Mouse (Mus musculus) limb, embryonic 14.5 days (tissue): Measurements from ENCODE around the gene Celf6. TPM values are rescaled to one million over a fixed set of nuclear protein-coding genes. Genes with fewer than 3 reads are reported as not detected.
A peak's percentile ranks its signal among the peaks of the same experiment; 100 is the strongest.

Experiments used
- ATAC-seq: fragments of 200-750 bp; cut with Nextera tagmentation; 2 replicates; pipeline ENCODE4 v1.8.0; 2017; ENCODE audit warnings: low read depth, moderate number of reproducible peaks, moderate TSS enrichment; ENCODE audit not compliant: low FRiP score
- DNase-seq: peaks from one replicate; pipeline ENCODE4 v3.0.0-alpha.2; 2015; ENCODE audit warnings: low spot score
- H3K27ac ChIP-seq: fragments of 300-500 bp; sonication (generic); replicated peaks from 2 replicates; pipeline ENCODE4 v1.5.1; 2014; ENCODE audit warnings: low read depth, mild to moderate bottlenecking, low read length, moderate library complexity, mixed read lengths
- H3K27me3 ChIP-seq: fragments of 300-500 bp; sonication (generic); 2 replicates; pipeline ENCODE4 v1.6.1; 2014; ENCODE audit warnings: low read length, mixed read lengths; ENCODE audit not compliant: control insufficient read depth, insufficient read depth
- H3K36me3 ChIP-seq: fragments of 300-500 bp; sonication (generic); 2 replicates; pipeline ENCODE4 v1.6.1; 2014; ENCODE audit warnings: mild to moderate bottlenecking, low read length, moderate library complexity, mixed read lengths; ENCODE audit not compliant: control insufficient read depth, insufficient read depth
- H3K4me1 ChIP-seq: fragments of 300-500 bp; sonication (generic); 2 replicates; pipeline ENCODE4 v1.6.1; 2014; ENCODE audit warnings: antibody characterized with exemption, low read length, mixed read lengths; ENCODE audit not compliant: control insufficient read depth, insufficient read depth
- H3K4me2 ChIP-seq: fragments of 300-500 bp; sonication (generic); replicated peaks from 2 replicates; pipeline ENCODE4 v1.6.1; 2014; ENCODE audit warnings: low read depth, mild to moderate bottlenecking, low read length, moderate library complexity; ENCODE audit not compliant: severe bottlenecking
- H3K4me3 ChIP-seq: fragments of 300-500 bp; sonication (generic); replicated peaks from 2 replicates; pipeline ENCODE4 v1.5.1; 2014; ENCODE audit warnings: low read length
- H3K9ac ChIP-seq: fragments of 300-500 bp; sonication (generic); 2 replicates; pipeline ENCODE4 v1.6.1; 2014; ENCODE audit warnings: mild to moderate bottlenecking, low read depth, low read length, moderate library complexity; ENCODE audit not compliant: severe bottlenecking
- H3K9me3 ChIP-seq: fragments of 300-500 bp; sonication (generic); 2 replicates; pipeline ENCODE4 v1.6.1; 2016; ENCODE audit warnings: low read length; ENCODE audit not compliant: control insufficient read depth
- POLR2A ChIP-seq: fragments of 200-500 bp; IDR thresholded peaks from 2 replicates; pipeline ENCODE4 v1.8.0; 2012; ENCODE audit warnings: inconsistent platforms, mild to moderate bottlenecking, moderate library complexity, borderline replicate concordance; ENCODE audit not compliant: insufficient read depth, insufficient read length; ENCODE audit errors: extremely low read depth
- WGBS: fragments of 180-500 bp; shearing (Covaris S2); extraction: QIAGEN DNeasy Blood & Tissue Kit; methylation state at CpG from one replicate; pipeline ENCODE4 v1.1.7; 2014; 5-methylcytosine and 5-hydroxymethylcytosine counted together
- polyA plus RNA-seq, 2 experiments: library from polyadenylated mRNA; depleted of rRNA in 1 of 2; stranded (reverse) in 1 of 2; unstranded in 1 of 2; fragments of >200 nt; fragmentation: Nextera tagmentation in 1 of 2; extraction: Ambion mirVana in 1 of 2; gene quantifications; 2 replicates each; pipeline versions ENCODE4 v1.2.1 to v1.2.3; 2012 to 2014

The Celf6 gene
- polyA plus RNA-seq, 2 experiments = 0.16 TPM; not detected in 1

- Histone ChIP-seq H3K4me3 (peak overlapping the region; percentile 91), H3K9me3 (no peaks in the 10 kb centered on the region), H3K27ac (peak overlapping the region; percentile 88), H3K4me2 (peak overlapping the region; percentile 68), H3K36me3 (peaks cover 7% of the 10 kb centered on the region), H3K9ac (peak overlapping the region; percentile 92), H3K4me1 (peaks cover 12% of the 10 kb centered on the region), H3K27me3 (no peaks in the 10 kb centered on the region)
- ATAC-seq = no peak
- DNase-seq = no peak
- under 1% methylated on average over 50 of the region's 58 CpGs for WGBS
- 0 out of 2 replicates have a peak, but pooled peaks have one; percentile 56 for TF ChIP-seq POLR2A
These were observed 39.7 kb downstream of the Celf6 start for GRCm38 (mm10) chr9:59617307-59617973.

- Histone ChIP-seq H3K4me1 (no peaks in the 10 kb centered on the region), H3K4me3 (no peak overlapping the region), H3K27ac (no peak overlapping the region), H3K9ac (no peak overlapping the region), H3K36me3 (peaks cover 82% of the 10 kb centered on the region), H3K4me2 (no peak overlapping the region), H3K27me3 (no peaks in the 10 kb centered on the region), H3K9me3 (no peaks in the 10 kb centered on the region)
- TF ChIP-seq POLR2A = no peak
- DNase-seq (no peak), ATAC-seq (no peak)
- 76% methylated on average over 1 of the region's 1 CpGs for WGBS
These were observed 60.7 kb downstream of the Celf6 start for GRCm38 (mm10) chr9:59638372-59638771.

GRCm38 (mm10) chr9:59639936-59640335 is 62.2 kb downstream of the Celf6 start:
- DNase-seq = no peak
- 86% methylated on average over 4 of the region's 4 CpGs for WGBS
- H3K36me3 ChIP-seq = peaks cover 80% of the 10 kb centered on the region

GRCm38 (mm10) chr9:59641320-59641719 is 63.6 kb downstream of the Celf6 start:
- TF ChIP-seq POLR2A = no peak
- H3K4me2 ChIP-seq = no peak overlapping the region
- ATAC-seq (no peak), DNase-seq (no peak)
- H3K9me3 ChIP-seq = no peaks in the 10 kb centered on the region
- peaks cover 74% of the 10 kb centered on the region for H3K36me3 ChIP-seq
- H3K27me3 ChIP-seq = no peaks in the 10 kb centered on the region
- H3K9ac ChIP-seq = no peak overlapping the region
- H3K27ac ChIP-seq = no peak overlapping the region
- 79% methylated on average over 2 of the region's 2 CpGs for WGBS
- no peaks in the 10 kb centered on the region for H3K4me1 ChIP-seq
- no peak overlapping the region for H3K4me3 ChIP-seq

More at GRCm38 (mm10) chr9:59639936-59640335, 62.2 kb downstream of the Celf6 start:
- Histone ChIP-seq H3K9me3 (no peaks in the 10 kb centered on the region), H3K27ac (no peak overlapping the region), H3K4me1 (no peaks in the 10 kb centered on the region), H3K9ac (no peak overlapping the region), H3K4me3 (no peak overlapping the region), H3K4me2 (no peak overlapping the region), H3K27me3 (no peaks in the 10 kb centered on the region)
- no peak for ATAC-seq
- no peak for TF ChIP-seq POLR2A

GRCm38 (mm10) chr9:59649911-59650310 is 72.2 kb downstream of the Celf6 start:
- H3K4me3 ChIP-seq = no peak overlapping the region
- H3K4me1 ChIP-seq = no peaks in the 10 kb centered on the region
- H3K9ac ChIP-seq = no peak overlapping the region
- ATAC-seq (no peak), DNase-seq (no peak)
- peaks cover 40% of the 10 kb centered on the region for H3K36me3 ChIP-seq
- H3K9me3 ChIP-seq = no peaks in the 10 kb centered on the region
- H3K4me2 ChIP-seq = no peak overlapping the region
- no peak for TF ChIP-seq POLR2A
- no peaks in the 10 kb centered on the region for H3K27me3 ChIP-seq
- no peak overlapping the region for H3K27ac ChIP-seq
- WGBS = 98% methylated on average over 4 of the region's 4 CpGs

- Histone ChIP-seq H3K27me3 (no peaks in the 10 kb centered on the region), H3K4me1 (peaks cover 6% of the 10 kb centered on the region; the same call in 1 of the 2 replicates), H3K36me3 (peaks cover 29% of the 10 kb centered on the region), H3K9ac (no peak overlapping the region), H3K9me3 (no peaks in the 10 kb centered on the region), H3K27ac (no peak overlapping the region), H3K4me2 (no peak overlapping the region), H3K4me3 (no peak overlapping the region)
- 27% methylated on average over 3 of the region's 3 CpGs for WGBS
- ATAC-seq (no peak), DNase-seq (no peak)
- TF ChIP-seq POLR2A = no peak
These were observed 75.7 kb downstream of the Celf6 start for GRCm38 (mm10) chr9:59653371-59653770.
